25 mouse cellular contexts compared by ENCODE assay signal in genomic region chr1:115545994-115546393, GRCm38 (mm10).
"Had no signal": no experiment of that assay in that cellular context is flagged by ENCODE, and none has a peak within 500 bp of the region (broad histone marks: within the 10 kb centered on the region; RNA-seq: fewer than 3 reads in every experiment).

No protein-coding gene starts in this region.

- H3K9ac ChIP-seq: forebrain, postnatal 0 days; heart, embryonic 15.5 days; hindbrain, embryonic 13.5 days; hindbrain, embryonic 15.5 days; kidney, embryonic 15.5 days; limb, embryonic 13.5 days; limb, embryonic 15.5 days; liver, embryonic 12.5 days; liver, embryonic 14.5 days had no signal

- H3K27me3 ChIP-seq: heart, embryonic 15.5 days; hindbrain, embryonic 13.5 days; hindbrain, embryonic 15.5 days; kidney, embryonic 15.5 days; limb, embryonic 13.5 days; limb, embryonic 15.5 days; liver, embryonic 12.5 days had no signal

- H3K4me1 ChIP-seq: heart, embryonic 15.5 days; hindbrain, embryonic 13.5 days; hindbrain, embryonic 15.5 days; kidney, embryonic 15.5 days; limb, embryonic 13.5 days; limb, embryonic 15.5 days; liver, embryonic 12.5 days had no signal

- H3K36me3 ChIP-seq: heart, embryonic 15.5 days; hindbrain, embryonic 13.5 days; hindbrain, embryonic 15.5 days; kidney, embryonic 15.5 days; limb, embryonic 13.5 days; limb, embryonic 15.5 days; liver, embryonic 12.5 days had no signal

- DNase-seq: forebrain, postnatal 0 days; gastrocnemius, postnatal 14 days; gastrocnemius, postnatal 36 days; heart, adult 11 months; heart, postnatal 14 days; kidney, adult 11 months; kidney, adult 2 months; kidney, adult 9 months; kidney, postnatal 14 days; kidney, postnatal 36 days; layer of hippocampus, adult 9-11 months; layer of hippocampus, postnatal 36 days; left cerebral cortex, postnatal 4 days had no signal

- H3K9me3 ChIP-seq: heart, embryonic 15.5 days; hindbrain, embryonic 13.5 days; hindbrain, embryonic 15.5 days; kidney, embryonic 15.5 days; limb, embryonic 13.5 days; limb, embryonic 15.5 days; liver, embryonic 12.5 days had no signal

- H3K4me3 ChIP-seq: heart, embryonic 15.5 days; hindbrain, embryonic 13.5 days; hindbrain, embryonic 15.5 days; kidney, embryonic 15.5 days; limb, embryonic 13.5 days; limb, embryonic 15.5 days; liver, embryonic 12.5 days had no signal

- H3K4me2 ChIP-seq: heart, embryonic 11.5 days; heart, embryonic 15.5 days; hindbrain, embryonic 13.5 days; hindbrain, embryonic 15.5 days; kidney, embryonic 15.5 days; limb, embryonic 13.5 days; limb, embryonic 15.5 days; liver, embryonic 12.5 days had no signal

- ATAC-seq: forebrain, postnatal 0 days; hindbrain, postnatal 0 days; intestine, embryonic 16.5 days; liver, embryonic 12.5 days had no signal

- H3K27ac ChIP-seq: heart, embryonic 15.5 days; hindbrain, embryonic 13.5 days; hindbrain, embryonic 15.5 days; hindbrain, postnatal 0 days; kidney, embryonic 15.5 days; kidney, postnatal 0 days; limb, embryonic 13.5 days; limb, embryonic 15.5 days; liver, embryonic 12.5 days; liver, embryonic 14.5 days had no signal
